Comparison of ENCODE assay signal across 8 mouse cellular contexts in the genomic region with DNA sequence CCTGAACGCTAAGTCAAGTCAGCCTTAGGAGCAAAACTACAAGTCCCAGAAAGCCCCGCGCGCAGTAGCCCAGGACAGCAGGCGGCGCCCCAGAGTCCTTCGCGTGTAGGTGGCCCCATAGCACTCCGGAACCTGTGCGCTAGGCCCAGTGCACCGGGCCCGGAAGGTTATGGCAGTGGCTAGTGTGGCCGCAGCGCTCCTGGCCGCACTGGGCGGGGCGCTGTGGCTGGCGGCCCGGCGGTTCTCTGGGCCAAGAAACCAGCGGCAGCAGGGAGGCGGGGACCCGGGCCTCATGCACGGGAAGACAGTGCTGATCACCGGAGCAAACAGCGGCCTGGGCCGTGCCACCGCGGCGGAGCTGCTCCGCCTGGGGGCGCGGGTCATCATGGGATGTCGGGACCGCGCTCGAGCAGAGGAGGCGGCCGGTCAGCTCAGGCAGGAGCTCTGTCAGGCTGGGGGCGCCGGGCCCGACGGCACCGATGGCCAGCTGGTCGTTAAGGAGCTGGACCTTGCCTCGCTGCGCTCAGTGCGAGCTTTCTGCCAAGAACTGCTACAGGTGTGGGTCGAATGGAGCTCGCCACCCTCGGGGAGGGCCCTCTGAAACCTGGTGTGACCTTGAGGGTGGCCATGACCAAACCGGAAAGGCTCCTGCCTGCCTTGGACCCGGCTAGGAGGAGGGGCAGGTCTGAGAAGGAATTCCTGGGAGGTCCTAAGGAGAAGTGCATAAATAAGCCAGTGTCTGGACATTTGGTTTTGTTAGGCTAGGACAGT. TPM values are rescaled to one million over a fixed set of nuclear protein-coding genes. Genes with fewer than 3 reads are reported as not detected.
A peak's percentile ranks its signal among the peaks of the same experiment; 100 is the strongest.
DNase-seq lines count a peak whose midpoint lies in the region; ATAC-seq and TF ChIP-seq lines count a peak whose summit lies in the region.

Gene Rdh14, plus strand, starts transcription at position 102 of the 771 bp plus-strand sequence.

- TF ChIP-seq CTCF in E14TG2a.4 (conservative IDR thresholded peaks at IDR 0.05; ENCODE audit: low read length) = peak; percentile 27
- peak; percentile 85 for TF ChIP-seq CTCF in liver, postnatal 0 days (IDR thresholded peaks at IDR 0.05; ENCODE audit: low read depth)

- H3K4me2 ChIP-seq in forebrain, embryonic 13.5 days = peak within 1 kb of the TSS; percentile 83
- H3K4me2 ChIP-seq in liver, postnatal 0 days (ENCODE audit: low read depth, low read length) = peak within 1 kb of the TSS; percentile 67
- peak within 1 kb of the TSS; percentile 63 for H3K4me2 ChIP-seq in neural tube, embryonic 14.5 days (ENCODE audit: low read depth, low read length)

- peak within 1 kb of the TSS; percentile 94 for H3K9ac ChIP-seq in forebrain, embryonic 13.5 days
- H3K9ac ChIP-seq in liver, postnatal 0 days (replicated peaks) = peak within 1 kb of the TSS; percentile 87
- peak within 1 kb of the TSS; percentile 82 for H3K9ac ChIP-seq in neural tube, embryonic 14.5 days (replicated peaks; ENCODE audit: low read depth, low read length)

- intact Hi-C loops in heart, postnatal 10 days (cut with DNase I) = loop anchor here (2.0 to 10.0 kb wide), 4 partner anchors 48 to 1696 kb away; partner anchors contain the start of gene Msgn1

- DNase-seq in heart, postnatal 10 days = peak; percentile 97 to 98
- DNase-seq in large intestine, adult 2 months (ENCODE audit: low read depth, low spot score) = peak; percentile 87
- peak; percentile 95 for DNase-seq in liver, postnatal 0 days
- DNase-seq in testis, postnatal 10 days (ENCODE audit: low spot score) = peak; percentile 97

- H3K9me3 ChIP-seq in E14TG2a.4 (ENCODE audit: low read length) = no peaks in the 10 kb centered on the region
- no peaks in the 10 kb centered on the region for H3K9me3 ChIP-seq in forebrain, embryonic 13.5 days (replicated peaks)
- H3K9me3 ChIP-seq in liver, postnatal 0 days (ENCODE audit: low read length) = no peaks in the 10 kb centered on the region
- H3K9me3 ChIP-seq in neural tube, embryonic 14.5 days (ENCODE audit: control insufficient read depth, low read length) = no peaks in the 10 kb centered on the region

- H3K36me3 ChIP-seq in E14TG2a.4 (ENCODE audit: insufficient read depth, low read length) = peaks cover 3% of the 10 kb centered on the region; the same call in 1 of the 2 replicates
- peaks cover 8% of the 10 kb centered on the region; the same call in 1 of the 2 replicates for H3K36me3 ChIP-seq in forebrain, embryonic 13.5 days (ENCODE audit: poor library complexity, severe bottlenecking)
- H3K36me3 ChIP-seq in liver, postnatal 0 days (replicated peaks; ENCODE audit: insufficient read depth, low read length) = peaks cover 6% of the 10 kb centered on the region
- H3K36me3 ChIP-seq in neural tube, embryonic 14.5 days (ENCODE audit: control insufficient read depth, insufficient read depth, low read length) = no peaks in the 10 kb centered on the region

- WGBS in forebrain, embryonic 13.5 days = under 1% methylated on average over 53 of the region's 53 CpGs
- WGBS in large intestine, adult 2 months = under 1% methylated on average over 53 of the region's 53 CpGs
- under 1% methylated on average over 52 of the region's 53 CpGs for WGBS in liver, postnatal 0 days (ENCODE audit: insufficient replicate concordance)
- WGBS in neural tube, embryonic 14.5 days = under 1% methylated on average over 53 of the region's 53 CpGs

- ATAC-seq in cerebellum, adult (ENCODE audit: insufficient number of reproducible peaks, low FRiP score, low TSS enrichment) = peak; percentile 99
- ATAC-seq in forebrain, embryonic 13.5 days = peak; percentile 98
- ATAC-seq in liver, postnatal 0 days = peak; percentile 98
- ATAC-seq in neural tube, embryonic 14.5 days (ENCODE audit: low read depth) = peak; percentile 99

- peak within 1 kb of the TSS; percentile 88 for H3K4me3 ChIP-seq in E14TG2a.4 (replicated peaks; ENCODE audit: low read length)
- H3K4me3 ChIP-seq in forebrain, embryonic 13.5 days = peak within 1 kb of the TSS; percentile 82
- H3K4me3 ChIP-seq in liver, postnatal 0 days (ENCODE audit: low read depth, low read length) = peak within 1 kb of the TSS; percentile 69
- peak within 1 kb of the TSS; percentile 67 for H3K4me3 ChIP-seq in neural tube, embryonic 14.5 days (ENCODE audit: low read depth, low read length)

- no peak for TF ChIP-seq EP300 in liver, postnatal 0 days (IDR thresholded peaks at IDR 0.05; ENCODE audit: low read depth)

- peak within 1 kb of the TSS; percentile 87 for H3K27ac ChIP-seq in forebrain, embryonic 13.5 days
- peak within 1 kb of the TSS; percentile 99 for H3K27ac ChIP-seq in liver, postnatal 0 days (ENCODE audit: low read depth)
- H3K27ac ChIP-seq in neural tube, embryonic 14.5 days (ENCODE audit: low read depth, low read length) = peak within 1 kb of the TSS; percentile 90

- H3K4me1 ChIP-seq in E14TG2a.4 (replicated peaks; ENCODE audit: low read depth, low read length) = peaks cover 5% of the 10 kb centered on the region
- H3K4me1 ChIP-seq in forebrain, embryonic 13.5 days = peaks cover 9% of the 10 kb centered on the region
- peaks cover 3% of the 10 kb centered on the region; the same call in 1 of the 2 replicates for H3K4me1 ChIP-seq in liver, postnatal 0 days (ENCODE audit: insufficient read depth)
- peaks cover 7% of the 10 kb centered on the region for H3K4me1 ChIP-seq in neural tube, embryonic 14.5 days (ENCODE audit: control insufficient read depth, insufficient read depth, low read length)

- H3K27me3 ChIP-seq in E14TG2a.4 (ENCODE audit: insufficient read depth, low read length) = no peaks in the 10 kb centered on the region
- no peaks in the 10 kb centered on the region for H3K27me3 ChIP-seq in forebrain, embryonic 13.5 days
- no peaks in the 10 kb centered on the region for H3K27me3 ChIP-seq in liver, postnatal 0 days (ENCODE audit: insufficient read depth, low read length)
- no peaks in the 10 kb centered on the region for H3K27me3 ChIP-seq in neural tube, embryonic 14.5 days (ENCODE audit: control insufficient read depth, insufficient read depth, low read length)

RNA-seq across cellular contexts. Expression of gene Rdh14, which starts in this region (rescaled TPM):
- polyA plus RNA-seq in forebrain, embryonic 13.5 days (2015; fragmentation: Nextera tagmentation; extraction: Ambion mirVana) = 27.0 and 28.4 TPM in 2 replicates
- total RNA-seq in heart, postnatal 10 days (2021) = 10 to 100 TPM; 41.9 to 48.3 TPM
- 10.4 and 13.7 TPM in 2 replicates for polyA plus RNA-seq in large intestine, adult 2 months (2012; rRNA removed)
- 35.4 and 38.6 TPM in 2 replicates for polyA plus RNA-seq in liver, postnatal 0 days (2015; fragmentation: Nextera tagmentation; extraction: Ambion mirVana)
- polyA plus RNA-seq in neural tube, embryonic 14.5 days (2014; fragmentation: Nextera tagmentation; extraction: Ambion mirVana) = 45.6 and 49.2 TPM in 2 replicates

Comparison
In these comparisons a context has a peak if more than half of its experiments do, and no peak if none do; other contexts are left out.
1. Peak in every context shown above with its lines: DNase-seq, ATAC-seq, H3K4me3 ChIP-seq and H3K27ac ChIP-seq.